Mouse (Mus musculus) testis, adult 2 months (tissue): Measurements from ENCODE around the gene Ppp2r1b.

Source experiments
- CTCF ChIP-seq: fragments of 200-500 bp; IDR thresholded peaks from 2 replicates; pipeline ENCODE4 v1.5.1; 2012; ENCODE audit warnings: low read depth, mild to moderate bottlenecking, inconsistent platforms, low read length, moderate library complexity; ENCODE audit not compliant: control insufficient read depth, insufficient read depth, insufficient replicate concordance
- POLR2A ChIP-seq: fragments of 200-500 bp; IDR thresholded peaks from 2 replicates; pipeline ENCODE4 v1.6.1; 2012; ENCODE audit warnings: low read depth, mild to moderate bottlenecking, inconsistent platforms, low read length, moderate library complexity; ENCODE audit not compliant: control insufficient read depth

GRCm38 (mm10) chr9:50855133-50855766 is 10.1 kb downstream of the Ppp2r1b start:
- TF ChIP-seq POLR2A (no peak), CTCF (no peak)
